Mouse (Mus musculus) frontal cortex, postnatal 14 days (tissue): ENCODE measurements at regions not wholly inside any gene's neighbourhood (a gene's known extent, or its start where the extent isn't known, plus 50 kb on each side); places are given as distances from the start of the nearest gene placed in this dataset.

Experiments used
- DNase-seq, 2 experiments: peaks; one replicate each; pipeline ENCODE4 v3.0.0; 2022; ENCODE audit warnings: low spot score in 2 of 2

- no peak for DNase-seq
These were observed 257.7 kb downstream of the Lmo4 start for GRCm38 (mm10) chr3:143947079-143947937.

- DNase-seq, result no peak
These were observed 265.8 kb downstream of the Lmo4 start for GRCm38 (mm10) chr3:143939068-143939709.

- DNase-seq, result no peak
These were observed 279.7 kb downstream of the Lmo4 start for GRCm38 (mm10) chr3:143925322-143925721.

GRCm38 (mm10) chr3:143919744-143920143 is 285.3 kb downstream of the Lmo4 start:
- no peak for DNase-seq

- no peak for DNase-seq
These were observed 290.4 kb downstream of the Lmo4 start for GRCm38 (mm10) chr3:143914341-143915217.

GRCm38 (mm10) chr3:143913044-143913574 is 291.9 kb downstream of the Lmo4 start:
- no peak for DNase-seq

- DNase-seq, result no peak
These were observed 292.6 kb downstream of the Lmo4 start for GRCm38 (mm10) chr3:143912433-143912832.

GRCm38 (mm10) chr3:143909341-143909740 is 295.7 kb downstream of the Lmo4 start:
- no peak for DNase-seq

GRCm38 (mm10) chr3:143903421-143903820 is 301.6 kb downstream of the Lmo4 start:
- DNase-seq, result no peak

GRCm38 (mm10) chr3:143880813-143881212 is 324.2 kb downstream of the Lmo4 start:
- DNase-seq, result no peak

GRCm38 (mm10) chr3:143873876-143874275 is 331.1 kb downstream of the Lmo4 start:
- DNase-seq, result no peak

GRCm38 (mm10) chr3:143866521-143866920 is 338.5 kb downstream of the Lmo4 start:
- no peak for DNase-seq

GRCm38 (mm10) chr3:143865626-143866025 is 339.4 kb downstream of the Lmo4 start:
- no peak for DNase-seq

GRCm38 (mm10) chr3:143864490-143864889 is 340.5 kb downstream of the Lmo4 start:
- no peak for DNase-seq

- no peak for DNase-seq
These were observed 342.5 kb downstream of the Lmo4 start for GRCm38 (mm10) chr3:143862531-143862930.

GRCm38 (mm10) chr3:143861866-143862265 is 343.2 kb downstream of the Lmo4 start:
- no peak for DNase-seq

- DNase-seq, result no peak
These were observed 369.3 kb downstream of the Lmo4 start for GRCm38 (mm10) chr3:143835611-143836240.

- DNase-seq, result no peak
These were observed 370.3 kb downstream of the Lmo4 start for GRCm38 (mm10) chr3:143834725-143835124.

- no peak for DNase-seq
These were observed 381.6 kb downstream of the Lmo4 start for GRCm38 (mm10) chr3:143823395-143823777.

- no peak for DNase-seq
These were observed 382.2 kb downstream of the Lmo4 start for GRCm38 (mm10) chr3:143822564-143823394.

GRCm38 (mm10) chr3:143807544-143807943 is 397.5 kb downstream of the Lmo4 start:
- DNase-seq, result no peak
